Mouse (Mus musculus): ENCODE results near the gene Synpo2. TPM values are rescaled to one million over a fixed set of nuclear protein-coding genes. Genes with fewer than 3 reads are reported as not detected.

Gene Synpo2
- polyA plus RNA-seq, 1 experiment from 2014 or later: 2.8 TPM

- ATAC-seq (ENCODE audit: low read depth): no peak
- H3K9ac ChIP-seq (replicated peaks; ENCODE audit: low read depth, low read length): no peak overlapping the region
- H3K4me3 ChIP-seq (ENCODE audit: low read depth, low read length): no peak overlapping the region
- no peaks in the 10 kb centered on the region for H3K36me3 ChIP-seq (ENCODE audit: control insufficient read depth, insufficient read depth, low read length)
- H3K9me3 ChIP-seq (ENCODE audit: control insufficient read depth, low read length): no peaks in the 10 kb centered on the region
- WGBS: 85% methylated on average over 11 of the region's 11 CpGs
- no peaks in the 10 kb centered on the region for H3K4me1 ChIP-seq (ENCODE audit: control insufficient read depth, insufficient read depth, low read length)
- H3K4me2 ChIP-seq (ENCODE audit: low read depth, low read length): no peak overlapping the region
- H3K27ac ChIP-seq (ENCODE audit: low read depth, low read length): no peak overlapping the region
- H3K27me3 ChIP-seq (ENCODE audit: control insufficient read depth, insufficient read depth, low read length): no peaks in the 10 kb centered on the region
Measured at GRCm38 (mm10) chr3:123256181-123257101, 20.5 kb upstream of the Synpo2 start.

DNA sequence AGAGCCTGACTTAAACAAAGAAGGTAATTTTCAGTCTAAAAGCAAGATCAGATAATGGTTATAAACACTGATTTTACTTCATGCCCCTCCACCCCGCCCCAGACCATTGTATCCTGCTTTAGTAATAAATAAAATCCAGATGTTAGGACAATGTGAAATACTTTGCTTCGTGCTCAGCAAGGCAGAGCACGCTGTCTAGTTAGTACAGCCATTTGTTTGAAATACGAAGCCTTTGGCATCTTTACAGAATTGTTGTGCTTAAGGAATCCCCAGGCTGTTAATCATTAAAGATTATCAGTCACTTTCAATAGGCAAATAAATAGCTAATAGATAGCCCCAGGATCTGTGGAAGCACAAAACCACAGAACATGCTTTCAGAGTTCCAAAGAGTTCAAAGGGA is 9.7 kb upstream of the Synpo2 start:
- no peak for ATAC-seq (ENCODE audit: low read depth)
- no peaks in the 10 kb centered on the region for H3K9me3 ChIP-seq (ENCODE audit: control insufficient read depth, low read length)
- 27% methylated on average over 4 of the region's 4 CpGs for WGBS

DNA sequence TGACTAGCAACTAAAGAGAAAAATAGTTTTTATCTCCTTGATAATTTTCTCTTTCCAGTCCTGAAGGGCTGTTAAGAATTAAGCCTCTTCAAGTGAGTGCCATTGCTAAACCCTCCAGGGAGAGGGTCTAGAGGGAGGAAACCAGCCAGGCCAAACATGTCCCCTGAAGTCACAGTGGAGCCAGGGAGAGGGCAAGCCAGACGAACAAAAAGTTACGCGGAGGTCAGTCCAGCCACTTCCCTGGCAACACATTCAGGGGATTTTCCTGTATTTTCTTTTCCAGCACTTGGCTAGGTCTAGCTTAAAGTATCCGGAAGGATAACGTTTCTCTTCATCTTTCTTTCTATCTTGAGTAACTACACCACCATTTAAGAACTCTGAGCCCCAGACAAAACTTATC is 8.4 kb upstream of the Synpo2 start:
- Histone ChIP-seq H3K4me2 (ENCODE audit: low read depth, low read length) (no peak overlapping the region), H3K27ac (ENCODE audit: low read depth, low read length) (no peak overlapping the region), H3K4me1 (ENCODE audit: control insufficient read depth, insufficient read depth, low read length) (no peaks in the 10 kb centered on the region), H3K9me3 (ENCODE audit: control insufficient read depth, low read length) (no peaks in the 10 kb centered on the region), H3K4me3 (ENCODE audit: low read depth, low read length) (no peak overlapping the region), H3K9ac (replicated peaks; ENCODE audit: low read depth, low read length) (no peak overlapping the region), H3K36me3 (ENCODE audit: control insufficient read depth, insufficient read depth, low read length) (no peaks in the 10 kb centered on the region), H3K27me3 (ENCODE audit: control insufficient read depth, insufficient read depth, low read length) (no peaks in the 10 kb centered on the region)
- 73% methylated on average over 5 of the region's 5 CpGs for WGBS
- no peak for ATAC-seq (ENCODE audit: low read depth)

More for the DNA sequence above, 9.7 kb upstream of the Synpo2 start:
- no peaks in the 10 kb centered on the region for H3K27me3 ChIP-seq (ENCODE audit: control insufficient read depth, insufficient read depth, low read length)
- no peak overlapping the region for H3K4me2 ChIP-seq (ENCODE audit: low read depth, low read length)
- no peak overlapping the region for H3K27ac ChIP-seq (ENCODE audit: low read depth, low read length)
- H3K36me3 ChIP-seq (ENCODE audit: control insufficient read depth, insufficient read depth, low read length): no peaks in the 10 kb centered on the region
- no peaks in the 10 kb centered on the region for H3K4me1 ChIP-seq (ENCODE audit: control insufficient read depth, insufficient read depth, low read length)
- no peak overlapping the region for H3K4me3 ChIP-seq (ENCODE audit: low read depth, low read length)
- H3K9ac ChIP-seq (replicated peaks; ENCODE audit: low read depth, low read length): no peak overlapping the region

DNA sequence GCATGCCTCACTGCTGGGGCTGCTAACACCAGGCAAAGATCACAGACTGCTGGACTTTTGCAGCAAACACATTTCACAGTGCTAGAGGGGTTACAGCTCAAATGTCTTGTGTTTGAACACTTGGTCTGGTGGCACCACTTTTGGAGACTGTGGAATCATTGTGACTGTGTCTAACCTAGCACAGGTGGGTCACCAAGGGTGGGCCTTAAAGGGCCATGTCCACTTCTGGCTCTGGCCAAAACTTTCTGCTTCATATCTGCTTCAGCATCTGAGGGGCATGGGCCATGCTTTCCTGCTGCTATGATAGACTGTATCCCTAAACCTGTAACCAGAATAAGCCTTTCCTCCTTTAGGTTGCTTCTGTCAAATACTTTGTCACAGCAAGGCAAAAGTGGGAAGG is 1.5 kb upstream of the Synpo2 start:
- no peak for ATAC-seq (ENCODE audit: low read depth)
- Histone ChIP-seq H3K27me3 (ENCODE audit: control insufficient read depth, insufficient read depth, low read length) (no peaks in the 10 kb centered on the region), H3K36me3 (ENCODE audit: control insufficient read depth, insufficient read depth, low read length) (no peaks in the 10 kb centered on the region), H3K9me3 (ENCODE audit: control insufficient read depth, low read length) (no peaks in the 10 kb centered on the region), H3K27ac (ENCODE audit: low read depth, low read length) (no peak overlapping the region), H3K9ac (replicated peaks; ENCODE audit: low read depth, low read length) (no peak overlapping the region), H3K4me1 (ENCODE audit: control insufficient read depth, insufficient read depth, low read length) (0 out of 2 replicates have a peak, but pooled peaks cover 3% of the 10 kb centered on the region), H3K4me2 (ENCODE audit: low read depth, low read length) (no peak overlapping the region), H3K4me3 (ENCODE audit: low read depth, low read length) (no peak overlapping the region)

DNA sequence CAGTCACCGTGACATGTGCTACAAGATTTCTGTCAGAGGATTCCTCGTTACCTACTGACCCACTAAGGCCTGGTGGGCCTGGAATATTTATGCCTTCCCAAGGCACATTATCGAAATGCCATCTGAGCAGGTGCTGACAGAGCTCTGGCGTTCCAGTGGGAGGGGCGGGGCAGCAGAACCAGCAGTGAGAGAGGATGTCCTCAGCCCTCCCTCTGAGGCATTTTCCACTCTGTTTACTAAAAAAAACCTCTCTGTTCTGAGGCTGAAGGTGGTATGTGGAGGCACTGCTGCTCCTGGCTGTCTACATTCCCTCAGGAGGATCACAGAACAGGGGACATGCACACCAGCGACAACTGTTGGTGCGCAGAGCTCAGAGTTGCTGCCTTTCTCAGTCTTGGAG is 1.1 kb upstream of the Synpo2 start:
- 24% methylated on average over 7 of the region's 7 CpGs for WGBS
- ATAC-seq (ENCODE audit: low read depth): no peak
- no peaks in the 10 kb centered on the region for H3K9me3 ChIP-seq (ENCODE audit: control insufficient read depth, low read length)
- H3K9ac ChIP-seq (replicated peaks; ENCODE audit: low read depth, low read length): no peak overlapping the region
- 0 out of 2 replicates have a peak, but pooled peaks cover 3% of the 10 kb centered on the region for H3K4me1 ChIP-seq (ENCODE audit: control insufficient read depth, insufficient read depth, low read length)
- H3K27me3 ChIP-seq (ENCODE audit: control insufficient read depth, insufficient read depth, low read length): no peaks in the 10 kb centered on the region
- no peak overlapping the region for H3K4me3 ChIP-seq (ENCODE audit: low read depth, low read length)
- H3K36me3 ChIP-seq (ENCODE audit: control insufficient read depth, insufficient read depth, low read length): no peaks in the 10 kb centered on the region
- H3K4me2 ChIP-seq (ENCODE audit: low read depth, low read length): no peak overlapping the region
- no peak overlapping the region for H3K27ac ChIP-seq (ENCODE audit: low read depth, low read length)

DNA sequence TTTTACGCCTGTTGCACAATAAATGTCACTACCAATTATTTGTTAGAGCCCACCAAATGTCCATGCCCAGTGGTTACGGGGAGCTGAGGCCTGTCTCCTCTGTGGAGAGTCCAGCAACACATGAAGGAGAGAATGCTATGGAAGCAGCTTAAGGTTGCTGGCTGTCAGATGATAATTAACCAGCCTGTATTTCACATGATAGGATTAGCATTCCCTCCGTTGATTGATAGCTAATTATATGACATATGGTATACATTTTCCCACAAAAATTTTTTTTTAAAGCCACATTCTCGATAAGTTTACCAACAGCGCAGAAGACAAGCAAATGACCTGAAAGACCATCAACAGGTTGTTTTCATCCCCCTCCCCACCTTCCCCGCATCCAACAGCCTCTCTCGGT is 454 bp downstream of the Synpo2 start:
- H3K27ac ChIP-seq (ENCODE audit: low read depth, low read length): no peak overlapping the region
- H3K4me3 ChIP-seq (ENCODE audit: low read depth, low read length): peak overlapping the region; percentile 37
- H3K9me3 ChIP-seq (ENCODE audit: control insufficient read depth, low read length): no peaks in the 10 kb centered on the region
- H3K4me1 ChIP-seq (ENCODE audit: control insufficient read depth, insufficient read depth, low read length): 0 out of 2 replicates have a peak, but pooled peaks cover 3% of the 10 kb centered on the region
- H3K9ac ChIP-seq (replicated peaks; ENCODE audit: low read depth, low read length): peak overlapping the region; percentile 41; the same call in 1 of the 2 replicates
- no peak for ATAC-seq (ENCODE audit: low read depth)
- H3K36me3 ChIP-seq (ENCODE audit: control insufficient read depth, insufficient read depth, low read length): no peaks in the 10 kb centered on the region
- 19% methylated on average over 7 of the region's 7 CpGs for WGBS
- H3K4me2 ChIP-seq (ENCODE audit: low read depth, low read length): peak overlapping the region; percentile 73
- no peaks in the 10 kb centered on the region for H3K27me3 ChIP-seq (ENCODE audit: control insufficient read depth, insufficient read depth, low read length)

DNA sequence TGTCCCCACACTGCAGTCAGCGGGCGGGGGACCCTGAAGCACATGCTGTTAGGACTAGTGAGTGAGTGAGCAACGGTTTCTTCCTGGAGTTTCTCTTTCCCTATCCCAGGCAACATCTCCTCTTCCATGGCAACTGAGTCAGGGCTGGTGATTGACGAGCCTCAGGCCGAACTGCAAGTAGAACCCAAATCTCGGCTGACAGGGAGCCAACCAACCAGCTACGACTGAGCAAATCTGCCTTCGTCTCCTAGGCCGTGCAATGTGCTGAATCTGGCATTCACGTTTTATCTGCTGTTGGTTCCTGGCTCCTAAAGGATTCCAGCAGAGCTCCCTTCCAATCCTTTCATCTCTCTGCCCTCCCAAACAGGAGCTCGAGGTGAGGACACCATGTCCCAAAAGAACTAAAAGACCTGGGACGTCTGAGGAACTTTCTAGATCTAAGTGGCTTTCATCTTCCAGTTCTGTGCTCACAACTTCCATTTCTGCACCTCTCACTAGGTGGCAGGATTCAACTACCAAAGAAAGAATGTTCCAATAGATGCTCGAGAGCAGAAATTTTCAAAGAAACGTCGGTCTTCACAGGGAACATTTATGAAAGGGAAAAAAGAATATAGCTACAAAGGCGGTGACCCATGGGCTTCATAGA is 1.6 kb downstream of the Synpo2 start:
- Histone ChIP-seq H3K9ac (replicated peaks; ENCODE audit: low read depth, low read length) (no peak overlapping the region), H3K27me3 (ENCODE audit: control insufficient read depth, insufficient read depth, low read length) (no peaks in the 10 kb centered on the region), H3K9me3 (ENCODE audit: control insufficient read depth, low read length) (no peaks in the 10 kb centered on the region), H3K36me3 (ENCODE audit: control insufficient read depth, insufficient read depth, low read length) (no peaks in the 10 kb centered on the region), H3K4me3 (ENCODE audit: low read depth, low read length) (no peak overlapping the region), H3K4me1 (ENCODE audit: control insufficient read depth, insufficient read depth, low read length) (0 out of 2 replicates have a peak, but pooled peaks cover 3% of the 10 kb centered on the region), H3K27ac (ENCODE audit: low read depth, low read length) (no peak overlapping the region), H3K4me2 (ENCODE audit: low read depth, low read length) (no peak overlapping the region)
- peak; percentile 26; the same call in 1 of the 2 replicates for ATAC-seq (ENCODE audit: low read depth)
- WGBS: 44% methylated on average over 16 of the region's 16 CpGs

GRCm38 (mm10) chr3:123231639-123232038 is 4.3 kb downstream of the Synpo2 start:
- no peak for ATAC-seq (ENCODE audit: low read depth)
- 97% methylated on average over 2 of the region's 2 CpGs for WGBS

DNA sequence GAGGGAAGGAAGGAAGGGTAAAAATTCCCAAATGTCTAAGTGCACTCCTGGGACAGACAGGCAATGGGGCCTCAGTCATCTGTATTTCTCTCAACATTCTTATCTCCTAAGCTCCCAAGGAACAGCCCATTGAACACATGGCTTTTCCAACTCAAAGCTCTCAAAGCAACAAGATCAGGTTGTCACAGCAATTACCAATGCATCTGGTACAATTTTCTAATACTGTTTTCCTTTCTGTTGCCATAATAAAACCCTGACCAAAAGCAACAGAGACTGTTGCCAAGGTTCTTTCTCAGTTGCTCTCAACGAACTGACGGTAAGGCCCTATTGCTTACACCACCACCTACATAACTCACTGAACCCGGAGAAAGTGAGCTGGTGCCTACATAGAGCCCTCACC is 8.7 kb downstream of the Synpo2 start:
- H3K4me3 ChIP-seq (ENCODE audit: low read depth, low read length): no peak overlapping the region
- no peaks in the 10 kb centered on the region for H3K9me3 ChIP-seq (ENCODE audit: control insufficient read depth, low read length)
- H3K9ac ChIP-seq (replicated peaks; ENCODE audit: low read depth, low read length): no peak overlapping the region
- 88% methylated on average over 3 of the region's 3 CpGs for WGBS
- H3K36me3 ChIP-seq (ENCODE audit: control insufficient read depth, insufficient read depth, low read length): no peaks in the 10 kb centered on the region
- H3K4me1 ChIP-seq (ENCODE audit: control insufficient read depth, insufficient read depth, low read length): no peaks in the 10 kb centered on the region
- no peaks in the 10 kb centered on the region for H3K27me3 ChIP-seq (ENCODE audit: control insufficient read depth, insufficient read depth, low read length)
- H3K4me2 ChIP-seq (ENCODE audit: low read depth, low read length): no peak overlapping the region
- no peak overlapping the region for H3K27ac ChIP-seq (ENCODE audit: low read depth, low read length)
- no peak for ATAC-seq (ENCODE audit: low read depth)

More at GRCm38 (mm10) chr3:123231639-123232038, 4.3 kb downstream of the Synpo2 start:
- H3K9ac ChIP-seq (replicated peaks; ENCODE audit: low read depth, low read length): no peak overlapping the region
- H3K9me3 ChIP-seq (ENCODE audit: control insufficient read depth, low read length): no peaks in the 10 kb centered on the region
- H3K4me3 ChIP-seq (ENCODE audit: low read depth, low read length): no peak overlapping the region
- H3K27me3 ChIP-seq (ENCODE audit: control insufficient read depth, insufficient read depth, low read length): no peaks in the 10 kb centered on the region
- no peak overlapping the region for H3K27ac ChIP-seq (ENCODE audit: low read depth, low read length)
- 0 out of 2 replicates have a peak, but pooled peaks cover 3% of the 10 kb centered on the region for H3K4me1 ChIP-seq (ENCODE audit: control insufficient read depth, insufficient read depth, low read length)
- H3K36me3 ChIP-seq (ENCODE audit: control insufficient read depth, insufficient read depth, low read length): no peaks in the 10 kb centered on the region
- H3K4me2 ChIP-seq (ENCODE audit: low read depth, low read length): no peak overlapping the region

Measured in neural tube, embryonic 14.5 days (tissue).